Mouse (Mus musculus) kidney, embryonic 16.5 days (tissue): ENCODE results near the gene Tefm. TPM values are rescaled to one million over a fixed set of nuclear protein-coding genes. Genes with fewer than 3 reads are reported as not detected.
A peak's percentile ranks its signal among the peaks of the same experiment; 100 is the strongest.

Experiments used
- ATAC-seq: fragments of 200-750 bp; cut with Nextera tagmentation; 2 replicates; pipeline ENCODE4 v1.8.0; 2017; ENCODE audit warnings: moderate TSS enrichment; ENCODE audit not compliant: low FRiP score, low TSS enrichment
- H3K27ac ChIP-seq: fragments of 300-500 bp; sonication (generic); 2 replicates; pipeline ENCODE4 v1.5.1; 2014; ENCODE audit warnings: low read length
- H3K27me3 ChIP-seq: fragments of 300-500 bp; sonication (generic); 2 replicates; pipeline ENCODE4 v1.6.1; 2014; ENCODE audit warnings: low read length, control low read depth, mixed read lengths; ENCODE audit not compliant: insufficient read depth
- H3K36me3 ChIP-seq: fragments of 300-500 bp; sonication (generic); 2 replicates; pipeline ENCODE4 v1.6.1; 2014; ENCODE audit warnings: low read length, control low read depth, mixed read lengths; ENCODE audit not compliant: insufficient read depth
- H3K4me1 ChIP-seq: fragments of 300-500 bp; sonication (generic); 2 replicates; pipeline ENCODE4 v1.6.1; 2014; ENCODE audit warnings: low read length, control low read depth, mixed read lengths; ENCODE audit not compliant: insufficient read depth
- H3K4me2 ChIP-seq: fragments of 300-500 bp; sonication (generic); replicated peaks from 2 replicates; pipeline ENCODE4 v1.6.1; 2014; ENCODE audit warnings: low read depth, low read length
- H3K4me3 ChIP-seq: fragments of 300-500 bp; sonication (generic); 2 replicates; pipeline ENCODE4 v1.5.1; 2014; ENCODE audit warnings: mild to moderate bottlenecking, low read length
- H3K9ac ChIP-seq: fragments of 300-500 bp; sonication (generic); replicated peaks from 2 replicates; pipeline ENCODE4 v1.6.1; 2014; ENCODE audit warnings: low read length
- H3K9me3 ChIP-seq: fragments of 300-500 bp; sonication (generic); 2 replicates; pipeline ENCODE4 v1.6.1; 2016; ENCODE audit warnings: low read length, control low read depth
- WGBS: fragments of 180-500 bp; shearing (Covaris S2); extraction: QIAGEN DNeasy Blood & Tissue Kit; methylation state at CpG from one replicate; pipeline ENCODE4 v1.1.7; 2014; 5-methylcytosine and 5-hydroxymethylcytosine counted together
- polyA plus RNA-seq: library from polyadenylated mRNA; unstranded; fragments of >200 nt; fragmentation: Nextera tagmentation; extraction: Ambion mirVana; gene quantifications from 2 replicates; pipeline ENCODE4 v1.2.1, GENCODE M21; 2015

Tefm gene
- polyA plus RNA-seq, 1 experiment from 2014 or later: 35.0 TPM

DNA sequence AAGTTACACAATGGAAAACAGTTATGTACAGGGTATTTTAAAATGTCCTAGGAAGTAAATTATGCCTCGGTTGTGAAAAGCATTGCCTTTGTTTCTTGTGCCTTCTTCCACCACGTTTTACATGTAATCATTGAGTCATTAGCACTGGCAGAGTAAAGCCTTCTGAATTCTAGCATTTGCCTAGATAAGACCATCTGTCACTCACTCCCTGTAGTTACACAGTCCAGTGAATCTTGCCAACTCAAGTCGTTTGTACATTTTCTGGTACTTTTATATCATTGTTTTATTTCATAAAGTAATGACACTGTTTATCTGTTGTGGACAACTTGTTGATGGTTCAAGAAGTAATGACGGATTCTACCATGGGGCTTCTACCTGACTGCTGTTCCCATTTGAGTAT is 7.2 kb downstream of the Tefm start:
- Histone ChIP-seq H3K9me3 (no peaks in the 10 kb centered on the region), H3K27ac (no peak overlapping the region), H3K27me3 (no peaks in the 10 kb centered on the region), H3K9ac (no peak overlapping the region), H3K4me1 (no peaks in the 10 kb centered on the region), H3K4me3 (no peak overlapping the region), H3K36me3 (peaks cover 34% of the 10 kb centered on the region), H3K4me2 (no peak overlapping the region)
- ATAC-seq: no peak
- WGBS: 74% methylated on average over 4 of the region's 4 CpGs

DNA sequence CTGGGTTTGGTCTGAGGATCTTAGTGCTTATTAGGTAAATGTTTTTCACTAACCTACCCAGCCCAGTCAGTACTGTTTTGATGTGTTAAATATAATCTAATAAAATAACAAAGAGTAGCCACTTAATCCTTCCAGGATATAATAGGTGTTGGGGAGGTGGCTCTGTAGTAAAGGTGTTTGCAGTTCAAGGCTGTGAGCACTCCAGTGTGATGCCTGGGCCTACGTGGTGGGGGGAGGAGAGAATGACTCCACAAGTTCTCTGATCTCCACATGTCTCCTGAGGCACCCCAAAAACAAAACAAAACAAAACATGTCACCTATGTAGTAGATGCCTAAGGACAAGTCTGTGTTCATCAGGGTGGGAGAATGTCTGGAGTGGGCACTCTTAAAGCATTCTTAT is 9.9 kb downstream of the Tefm start:
- Histone ChIP-seq H3K9ac (no peak overlapping the region), H3K27me3 (no peaks in the 10 kb centered on the region), H3K4me2 (no peak overlapping the region), H3K9me3 (no peaks in the 10 kb centered on the region), H3K36me3 (peaks cover 43% of the 10 kb centered on the region), H3K4me3 (no peak overlapping the region), H3K4me1 (no peaks in the 10 kb centered on the region), H3K27ac (no peak overlapping the region)
- ATAC-seq: no peak
- WGBS: 61% methylated on average over 1 of the region's 1 CpGs

DNA sequence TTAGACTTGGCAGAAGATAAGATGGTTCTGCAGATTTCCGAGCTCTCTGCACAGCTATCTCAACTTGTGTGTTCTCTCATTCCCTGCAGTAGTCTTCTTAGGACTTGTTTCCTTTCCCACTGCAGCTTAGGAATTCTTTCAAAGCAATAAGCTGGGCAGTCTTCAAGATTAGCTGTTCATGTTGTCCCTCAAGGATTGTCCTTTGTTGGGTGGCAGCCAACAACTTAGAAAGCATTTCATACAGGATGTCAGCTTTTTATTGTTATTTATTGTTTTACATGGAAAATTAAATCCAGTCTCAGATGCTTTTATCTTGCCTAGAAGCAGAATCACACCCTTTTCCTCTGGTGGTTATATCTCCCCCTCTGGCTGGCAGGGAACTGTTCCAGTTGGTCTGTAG is 25.6 kb downstream of the Tefm start:
- 69% methylated on average over 1 of the region's 1 CpGs for WGBS
- peaks cover 26% of the 10 kb centered on the region for H3K36me3 ChIP-seq
- H3K27ac ChIP-seq: no peak overlapping the region

GRCm38 (mm10) chr11:80104407-80104806 is 37.6 kb downstream of the Tefm start:
- 76% methylated on average over 1 of the region's 1 CpGs for WGBS
- ATAC-seq: no peak
- peaks cover 40% of the 10 kb centered on the region for H3K36me3 ChIP-seq

More for the DNA sequence above, 25.6 kb downstream of the Tefm start:
- Histone ChIP-seq H3K4me3 (no peak overlapping the region), H3K4me1 (no peaks in the 10 kb centered on the region), H3K9ac (no peak overlapping the region), H3K4me2 (no peak overlapping the region), H3K27me3 (no peaks in the 10 kb centered on the region), H3K9me3 (no peaks in the 10 kb centered on the region)
- ATAC-seq: no peak

GRCm38 (mm10) chr11:80101298-80101697 is 40.7 kb downstream of the Tefm start:
- Histone ChIP-seq H3K27ac (no peak overlapping the region), H3K4me2 (no peak overlapping the region), H3K36me3 (peaks cover 32% of the 10 kb centered on the region), H3K4me1 (no peaks in the 10 kb centered on the region), H3K4me3 (no peak overlapping the region), H3K9ac (no peak overlapping the region), H3K27me3 (no peaks in the 10 kb centered on the region), H3K9me3 (no peaks in the 10 kb centered on the region)
- whole genome bisulfite sequencing: 95% methylated on average over 6 of the region's 6 CpGs
- no peak for ATAC-seq

More at GRCm38 (mm10) chr11:80104407-80104806, 37.6 kb downstream of the Tefm start:
- no peak overlapping the region for H3K9ac ChIP-seq
- no peak overlapping the region for H3K4me3 ChIP-seq
- no peaks in the 10 kb centered on the region for H3K9me3 ChIP-seq
- H3K27ac ChIP-seq: no peak overlapping the region
- H3K4me1 ChIP-seq: no peaks in the 10 kb centered on the region
- no peak overlapping the region for H3K4me2 ChIP-seq
- H3K27me3 ChIP-seq: no peaks in the 10 kb centered on the region

- ATAC-seq: no peak
- Histone ChIP-seq H3K4me3 (no peak overlapping the region), H3K9ac (no peak overlapping the region), H3K27ac (no peak overlapping the region), H3K36me3 (peaks cover 26% of the 10 kb centered on the region), H3K9me3 (no peaks in the 10 kb centered on the region), H3K27me3 (no peaks in the 10 kb centered on the region), H3K4me2 (no peak overlapping the region), H3K4me1 (no peaks in the 10 kb centered on the region)
- 91% methylated on average over 3 of the region's 3 CpGs for WGBS
Observed at GRCm38 (mm10) chr11:80098444-80099056, 43.4 kb downstream of the Tefm start.

- H3K4me1 ChIP-seq: peaks cover 8% of the 10 kb centered on the region; the same call in 1 of the 2 replicates
Observed at GRCm38 (mm10) chr11:80090555-80091164, 51.3 kb downstream of the Tefm start.

GRCm38 (mm10) chr11:80089817-80090214 is 52.2 kb downstream of the Tefm start:
- H3K9ac ChIP-seq: peak overlapping the region; percentile 87

More at GRCm38 (mm10) chr11:80090555-80091164, 51.3 kb downstream of the Tefm start:
- H3K27ac ChIP-seq: no peak overlapping the region
- H3K36me3 ChIP-seq: peaks cover 2% of the 10 kb centered on the region; the same call in 1 of the 2 replicates
- H3K4me3 ChIP-seq: peak overlapping the region; percentile 68
- 42% methylated on average over 3 of the region's 3 CpGs for WGBS
- no peak for ATAC-seq
- H3K9ac ChIP-seq: no peak overlapping the region
- no peaks in the 10 kb centered on the region for H3K9me3 ChIP-seq
- peak overlapping the region; percentile 74 for H3K4me2 ChIP-seq
- no peaks in the 10 kb centered on the region for H3K27me3 ChIP-seq

GRCm38 (mm10) chr11:80088917-80089816 is 52.8 kb downstream of the Tefm start, which contains the start of gene Atad5:
Gene Atad5, plus strand, starts transcription at chr11:80089400.
- ATAC-seq: peak; percentile 69
- Histone ChIP-seq H3K27me3 (no peaks in the 10 kb centered on the region), H3K9me3 (no peaks in the 10 kb centered on the region), H3K4me3 (peak within 1 kb of the TSS; percentile 68), H3K9ac (peak within 1 kb of the TSS; percentile 87), H3K36me3 (no peaks in the 10 kb centered on the region), H3K27ac (no peak within 1 kb of the TSS; the same call in 1 of the 2 replicates), H3K4me2 (peak within 1 kb of the TSS; percentile 74), H3K4me1 (peaks cover 8% of the 10 kb centered on the region; the same call in 1 of the 2 replicates)
- WGBS: 5% methylated on average over 57 of the region's 57 CpGs

More at GRCm38 (mm10) chr11:80089817-80090214, 52.2 kb downstream of the Tefm start:
- peak overlapping the region; percentile 68 for H3K4me3 ChIP-seq
- H3K36me3 ChIP-seq: no peaks in the 10 kb centered on the region
- no peaks in the 10 kb centered on the region for H3K9me3 ChIP-seq
- H3K4me2 ChIP-seq: peak overlapping the region; percentile 74
- peaks cover 8% of the 10 kb centered on the region; the same call in 1 of the 2 replicates for H3K4me1 ChIP-seq
- under 1% methylated on average over 14 of the region's 14 CpGs for WGBS
- no peak overlapping the region for H3K27ac ChIP-seq
- ATAC-seq: no peak
- no peaks in the 10 kb centered on the region for H3K27me3 ChIP-seq
